ENCODE assay signal across 8 mouse cellular contexts in genomic region chr5:100322081-100322480, GRCm38 (mm10).
DNase-seq lines count a peak whose midpoint lies in the region; ATAC-seq and TF ChIP-seq lines count a peak whose summit lies in the region.

No protein-coding gene starts in this region.

- WGBS in bone marrow, adult 2 months = 2% methylated on average over 11 of the region's 11 CpGs
- 2% methylated on average over 11 of the region's 11 CpGs for WGBS in embryonic facial prominence, embryonic 14.5 days
- WGBS in heart, embryonic 12.5 days = 2% methylated on average over 11 of the region's 11 CpGs
- WGBS in kidney, embryonic 15.5 days = 2% methylated on average over 11 of the region's 11 CpGs
- WGBS in limb, embryonic 14.5 days = 2% methylated on average over 11 of the region's 11 CpGs

- no peak overlapping the region for H3K27ac ChIP-seq in bone marrow, adult 2 months (ENCODE audit: control insufficient read depth, insufficient read depth, low read depth, low read length, poor library complexity)
- no peak overlapping the region for H3K27ac ChIP-seq in embryonic facial prominence, embryonic 14.5 days (replicated peaks; ENCODE audit: low read depth, low read length)
- H3K27ac ChIP-seq in heart, embryonic 12.5 days (ENCODE audit: poor library complexity, severe bottlenecking) = no peak overlapping the region
- H3K27ac ChIP-seq in kidney, embryonic 15.5 days = no peak overlapping the region
- H3K27ac ChIP-seq in limb, embryonic 14.5 days (replicated peaks; ENCODE audit: low read depth, low read length) = no peak overlapping the region

- H3K9me3 ChIP-seq in embryonic facial prominence, embryonic 14.5 days (ENCODE audit: control insufficient read depth, low read length) = no peaks in the 10 kb centered on the region
- no peaks in the 10 kb centered on the region for H3K9me3 ChIP-seq in heart, embryonic 12.5 days (replicated peaks)
- no peaks in the 10 kb centered on the region for H3K9me3 ChIP-seq in kidney, embryonic 15.5 days (replicated peaks)
- H3K9me3 ChIP-seq in limb, embryonic 14.5 days (ENCODE audit: control insufficient read depth, low read length) = no peaks in the 10 kb centered on the region

- no peak overlapping the region for H3K4me2 ChIP-seq in embryonic facial prominence, embryonic 14.5 days (ENCODE audit: low read depth, low read length)
- 0 out of 2 replicates have a peak overlapping the region, but pooled peaks have one; percentile 12 for H3K4me2 ChIP-seq in heart, embryonic 12.5 days
- H3K4me2 ChIP-seq in kidney, embryonic 15.5 days = 0 out of 2 replicates have a peak overlapping the region, but pooled peaks have one; percentile 12
- H3K4me2 ChIP-seq in limb, embryonic 14.5 days (replicated peaks; ENCODE audit: low read depth, low read length, severe bottlenecking) = no peak overlapping the region

- TF ChIP-seq POLR2A in bone marrow, adult 2 months (IDR thresholded peaks at IDR 0.05; ENCODE audit: borderline replicate concordance, control insufficient read depth, low read depth, low read length) = no peak
- no peak for TF ChIP-seq POLR2A in limb, embryonic 14.5 days (IDR thresholded peaks at IDR 0.05; ENCODE audit: borderline replicate concordance, extremely low read depth, insufficient read depth, insufficient read length)

- no peaks in the 10 kb centered on the region for H3K4me1 ChIP-seq in bone marrow, adult 2 months (ENCODE audit: control insufficient read depth, insufficient read depth, low read length)
- no peaks in the 10 kb centered on the region for H3K4me1 ChIP-seq in embryonic facial prominence, embryonic 14.5 days (ENCODE audit: control insufficient read depth, insufficient read depth, low read length)
- H3K4me1 ChIP-seq in heart, embryonic 12.5 days (replicated peaks) = peaks cover 7% of the 10 kb centered on the region; the same call in 1 of the 2 replicates
- H3K4me1 ChIP-seq in kidney, embryonic 15.5 days = peaks cover 4% of the 10 kb centered on the region
- no peaks in the 10 kb centered on the region for H3K4me1 ChIP-seq in limb, embryonic 14.5 days (ENCODE audit: control insufficient read depth, insufficient read depth, low read length)

- DNase-seq in B cell, adult 2 months = peak; percentile 82 to 83
- peak; percentile 81 for DNase-seq in embryonic facial prominence, embryonic 14.5 days (ENCODE audit: low spot score)
- peak; percentile 89 for DNase-seq in limb, embryonic 14.5 days (ENCODE audit: low spot score)
- DNase-seq in natural killer cell, adult 2 months (ENCODE audit: low spot score in 2 of 2) = peak; percentile 11 to 66
- peak; percentile 84 for DNase-seq in splenic B cell, adult 2 months (ENCODE audit: low read depth, low spot score)

- no peak overlapping the region for H3K4me3 ChIP-seq in bone marrow, adult 2 months (replicated peaks; ENCODE audit: control insufficient read depth, low read depth, low read length)
- no peak overlapping the region for H3K4me3 ChIP-seq in embryonic facial prominence, embryonic 14.5 days (ENCODE audit: low read depth, low read length)
- no peak overlapping the region for H3K4me3 ChIP-seq in heart, embryonic 12.5 days
- no peak overlapping the region for H3K4me3 ChIP-seq in kidney, embryonic 15.5 days (replicated peaks)
- no peak overlapping the region for H3K4me3 ChIP-seq in limb, embryonic 14.5 days (replicated peaks; ENCODE audit: low read length)

- no peaks in the 10 kb centered on the region for H3K36me3 ChIP-seq in embryonic facial prominence, embryonic 14.5 days (ENCODE audit: control insufficient read depth, insufficient read depth, low read length)
- no peaks in the 10 kb centered on the region for H3K36me3 ChIP-seq in heart, embryonic 12.5 days
- no peaks in the 10 kb centered on the region for H3K36me3 ChIP-seq in kidney, embryonic 15.5 days
- no peaks in the 10 kb centered on the region for H3K36me3 ChIP-seq in limb, embryonic 14.5 days (ENCODE audit: control insufficient read depth, insufficient read depth, low read length)
- no peaks in the 10 kb centered on the region for H3K36me3 ChIP-seq in splenic B cell, adult 2 months (ENCODE audit: control insufficient read depth, insufficient read depth, low read length, poor library complexity, severe bottlenecking)

- no peak overlapping the region for H3K9ac ChIP-seq in embryonic facial prominence, embryonic 14.5 days (ENCODE audit: low read depth, low read length)
- H3K9ac ChIP-seq in heart, embryonic 12.5 days = no peak overlapping the region
- H3K9ac ChIP-seq in kidney, embryonic 15.5 days = no peak overlapping the region
- H3K9ac ChIP-seq in limb, embryonic 14.5 days (ENCODE audit: low read depth, low read length, severe bottlenecking) = no peak overlapping the region

- H3K27me3 ChIP-seq in embryonic facial prominence, embryonic 14.5 days (replicated peaks; ENCODE audit: control insufficient read depth, insufficient read depth, low read length) = no peaks in the 10 kb centered on the region; the same call in 1 of the 2 replicates
- H3K27me3 ChIP-seq in heart, embryonic 12.5 days (replicated peaks) = no peaks in the 10 kb centered on the region; the same call in 1 of the 2 replicates
- H3K27me3 ChIP-seq in kidney, embryonic 15.5 days = no peaks in the 10 kb centered on the region
- no peaks in the 10 kb centered on the region for H3K27me3 ChIP-seq in limb, embryonic 14.5 days (ENCODE audit: control insufficient read depth, insufficient read depth, low read length)
- H3K27me3 ChIP-seq in splenic B cell, adult 2 months (ENCODE audit: control insufficient read depth, insufficient read depth, low read length, poor library complexity, severe bottlenecking) = no peaks in the 10 kb centered on the region

- peak; percentile 96 for TF ChIP-seq CTCF in bone marrow, adult 2 months (IDR thresholded peaks at IDR 0.05; ENCODE audit: control insufficient read depth, insufficient read depth, low read length)

- peak; percentile 86; the same call in 1 of the 2 replicates for ATAC-seq in embryonic facial prominence, embryonic 14.5 days (ENCODE audit: low read depth)
- ATAC-seq in heart, embryonic 12.5 days (ENCODE audit: insufficient number of reproducible peaks, low FRiP score) = peak; percentile 59; the same call in 1 of the 2 replicates
- ATAC-seq in kidney, embryonic 15.5 days (replicated peaks; ENCODE audit: low FRiP score) = peak; percentile 82
- peak; percentile 82 for ATAC-seq in limb, embryonic 14.5 days (ENCODE audit: low FRiP score, low read depth)

Comparison
In these comparisons a context has a peak if more than half of its experiments do, and no peak if none do; other contexts are left out.
1. DNase-seq: peak in every context shown above with its lines; median percentile 89 in limb, embryonic 14.5 days; 84 in splenic B cell, adult 2 months; 82 in B cell, adult 2 months; 81 in embryonic facial prominence, embryonic 14.5 days; 38 in natural killer cell, adult 2 months.
2. H3K4me2 ChIP-seq: peak in heart, embryonic 12.5 days (single experiment) and kidney, embryonic 15.5 days (single experiment); none in embryonic facial prominence, embryonic 14.5 days (single experiment) and limb, embryonic 14.5 days (single experiment).
3. Peak in every context shown above with its lines, with median percentiles within 50 percentile points of each other: ATAC-seq.